Mouse (Mus musculus): ENCODE measurements around the gene Pde4a.

DNA sequence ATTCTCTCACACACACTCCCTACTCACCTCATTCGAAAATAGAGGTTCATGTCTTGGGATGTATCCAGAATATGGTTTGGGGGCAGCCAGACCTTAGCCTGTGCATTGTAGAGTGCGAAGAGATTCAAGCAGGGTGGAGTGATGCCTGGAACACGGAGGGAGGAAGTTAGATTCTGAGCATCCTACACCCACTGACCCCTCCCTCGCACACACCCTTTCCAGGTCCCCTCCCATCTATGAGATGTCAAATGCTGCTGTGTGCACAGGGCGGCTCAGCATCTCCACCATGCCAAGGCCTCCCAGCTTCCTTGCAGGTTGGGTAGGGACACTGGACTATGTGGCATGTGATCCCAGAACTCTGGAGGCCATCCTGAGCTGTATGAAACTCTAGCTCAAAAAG, 40.7 kb upstream of the Pde4a start:
- TF ChIP-seq CTCF (conservative IDR thresholded peaks at IDR 0.05; ENCODE audit: insufficient read depth, insufficient read length, low read depth, low read length) (no peak), POLR2A (IDR thresholded peaks at IDR 0.05; ENCODE audit: low read depth, low read length) (no peak)

Data from kidney, adult 2 months (tissue).